Mouse (Mus musculus): Measurements from ENCODE around the gene Tm9sf4. TPM values are rescaled to one million over a fixed set of nuclear protein-coding genes. Genes with fewer than 3 reads are reported as not detected.

Tm9sf4 gene
- polyA plus RNA-seq, 1 experiment from 2014 or later: 95.3 TPM

- DNase-seq (ENCODE audit: low read depth, low spot score): peak; percentile 15
- POLR2A ChIA-PET: interaction anchor here (0.7 kb wide), 1 partner anchor 272 kb away, joined by 7 read pairs; no protein-coding TSS in a partner anchor
- TF ChIP-seq CTCF (IDR thresholded peaks at IDR 0.05): no peak
- no peaks in the 10 kb centered on the region for H3K27me3 ChIP-seq
- ATAC-seq: peak; percentile 87
- in situ Hi-C loops (cut with MboI; ENCODE audit: low pct_unique_long_range_greater_than_20kb): no loop called here
- CTCF ChIA-PET: no interaction called here
These were observed 80.3 kb downstream of the Tm9sf4 start, which contains the start of the genes Plagl2 and Pofut1 for GRCm38 (mm10) chr2:153241250-153242014. Plagl2 (minus strand) TSS chr2:153241426. Pofut1 (plus strand) TSS chr2:153241533.

GRCm38 (mm10) chr2:153242156-153242555 lies 81.1 kb downstream of the Tm9sf4 start:
- POLR2A ChIA-PET: interaction anchor here (0.7 kb wide), 1 partner anchor 271 kb away, joined by 7 read pairs; no protein-coding TSS in a partner anchor
- TF ChIP-seq CTCF (IDR thresholded peaks at IDR 0.05): no peak
- H3K27me3 ChIP-seq: no peaks in the 10 kb centered on the region
- in situ Hi-C loops (cut with MboI; ENCODE audit: low pct_unique_long_range_greater_than_20kb): no loop called here
- CTCF ChIA-PET: no interaction called here
- DNase-seq (ENCODE audit: low read depth, low spot score) (no peak), ATAC-seq (no peak)

- TF ChIP-seq CTCF (IDR thresholded peaks at IDR 0.05): no peak
- POLR2A ChIA-PET: no interaction called here
- H3K27me3 ChIP-seq: no peaks in the 10 kb centered on the region
- CTCF ChIA-PET: interaction anchor here (1.0 kb wide), 1 partner anchor 10 kb away, joined by 3 read pairs; no protein-coding TSS in a partner anchor
- DNase-seq (ENCODE audit: low read depth, low spot score) (no peak), ATAC-seq (no peak)
- in situ Hi-C loops (cut with MboI; ENCODE audit: low pct_unique_long_range_greater_than_20kb): no loop called here
These were observed 88.6 kb downstream of the Tm9sf4 start for GRCm38 (mm10) chr2:153249751-153250150.

GRCm38 (mm10) chr2:153256604-153257003 lies 95.5 kb downstream of the Tm9sf4 start:
- ATAC-seq: no peak
- ChIA-PET POLR2A (no interaction called here), CTCF (no interaction called here)
- no peak for DNase-seq (ENCODE audit: low read depth, low spot score)
- TF ChIP-seq CTCF (IDR thresholded peaks at IDR 0.05): no peak
- H3K27me3 ChIP-seq: no peaks in the 10 kb centered on the region
- in situ Hi-C loops (cut with MboI; ENCODE audit: low pct_unique_long_range_greater_than_20kb): no loop called here

- ChIA-PET POLR2A (no interaction called here), CTCF (interaction anchor here (1.2 kb wide), 1 partner anchor 10 kb away, joined by 3 read pairs; no protein-coding TSS in a partner anchor)
- DNase-seq (ENCODE audit: low read depth, low spot score) (no peak), ATAC-seq (no peak)
- in situ Hi-C loops (cut with MboI; ENCODE audit: low pct_unique_long_range_greater_than_20kb): no loop called here
- H3K27me3 ChIP-seq: no peaks in the 10 kb centered on the region
- TF ChIP-seq CTCF (IDR thresholded peaks at IDR 0.05): no peak
These were observed 98.1 kb downstream of the Tm9sf4 start for GRCm38 (mm10) chr2:153259030-153259863.

Other genes starting within 250 kb of the Tm9sf4 start
- gene Mylk2, start 250.0 kb upstream of the Tm9sf4 start, polyA plus RNA-seq (2021): 0.08 TPM
- gene Foxs1, start 228.1 kb upstream of the Tm9sf4 start, polyA plus RNA-seq (2021): 0.04 TPM
- gene Dusp15, start 209.6 kb upstream of the Tm9sf4 start, polyA plus RNA-seq (2021): 0.36 TPM
- gene Ttll9, start 198.8 kb upstream of the Tm9sf4 start, polyA plus RNA-seq (2021): 0.45 TPM
- 131 TPM for gene Pdrg1, start 145.9 kb upstream of the Tm9sf4 start, polyA plus RNA-seq (2021)
- not detected for gene Xkr7, start 129.5 kb upstream of the Tm9sf4 start, polyA plus RNA-seq (2021)
- gene Ccm2l, start 95.3 kb upstream of the Tm9sf4 start, polyA plus RNA-seq (2021): not detected
- gene Hck, start 52.8 kb upstream of the Tm9sf4 start, polyA plus RNA-seq (2021): 1.3 TPM
- 0.06 TPM for gene Tspyl3, start 64.1 kb downstream of the Tm9sf4 start, polyA plus RNA-seq (2021)
- 10.0 TPM for gene Plagl2, start 80.1 kb downstream of the Tm9sf4 start, polyA plus RNA-seq (2021)
- gene Pofut1, start 80.2 kb downstream of the Tm9sf4 start, polyA plus RNA-seq (2021): 16.9 TPM
- gene Kif3b, start 130.1 kb downstream of the Tm9sf4 start, polyA plus RNA-seq (2021): 40.1 TPM
- gene Asxl1, start 184.5 kb downstream of the Tm9sf4 start, polyA plus RNA-seq (2021): 35.9 TPM

Data from Patski (cell line).